Mouse (Mus musculus) left cerebral cortex, postnatal 14 days (tissue): Measurements from ENCODE around the gene Sorbs1. TPM values are rescaled to one million over a fixed set of nuclear protein-coding genes. Genes with fewer than 3 reads are reported as not detected.
A peak's percentile ranks its signal among the peaks of the same experiment; 100 is the strongest.

Experiments used
- DNase-seq, 2 experiments: peaks; one replicate each; pipeline ENCODE4 v3.0.0; 2021 to 2022; ENCODE audit warnings: low spot score in 2 of 2, mixed read lengths in 1 of 2
- intact Hi-C: fragments of 180-260 bp; cut with DNase I; formaldehyde crosslinking; loops from one replicate; pipeline ENCODE4 v1.15.1; 2025
- total RNA-seq, 2 experiments: library from RNA; stranded (reverse); gene quantifications; 2 replicates each; pipeline ENCODE4 v1.2.3; 2021

Gene Sorbs1
- total RNA-seq, 2 experiments from 2014 or later: 108 to 126 TPM

- intact Hi-C loops: no loop called here
- DNase-seq: peak; percentile 54 to 83
Measured at GRCm38 (mm10) chr19:40298574-40298973, 215.0 kb downstream of the Sorbs1 start.

- DNase-seq: peak in 1 of 2 experiments; percentile 2
- intact Hi-C loops: no loop called here
Measured at GRCm38 (mm10) chr19:40297798-40298144, 215.8 kb downstream of the Sorbs1 start.

- no peak for DNase-seq
- intact Hi-C loops: no loop called here
Measured at GRCm38 (mm10) chr19:40297078-40297797, 216.3 kb downstream of the Sorbs1 start.

- intact Hi-C loops: no loop called here
- DNase-seq: no peak
Measured at GRCm38 (mm10) chr19:40294231-40294630, 219.3 kb downstream of the Sorbs1 start.

GRCm38 (mm10) chr19:40293791-40294190 lies 219.8 kb downstream of the Sorbs1 start:
- intact Hi-C loops: no loop called here
- DNase-seq: no peak

- intact Hi-C loops: no loop called here
- peak; percentile 34 to 63 for DNase-seq
Measured at GRCm38 (mm10) chr19:40290099-40290724, 223.4 kb downstream of the Sorbs1 start.

GRCm38 (mm10) chr19:40288415-40288814 lies 225.2 kb downstream of the Sorbs1 start:
- intact Hi-C loops: no loop called here
- no peak for DNase-seq

- DNase-seq: no peak
- intact Hi-C loops: no loop called here
Measured at GRCm38 (mm10) chr19:40284704-40285103, 228.9 kb downstream of the Sorbs1 start.

- intact Hi-C loops: no loop called here
- DNase-seq: no peak
Measured at GRCm38 (mm10) chr19:40283415-40283814, 230.2 kb downstream of the Sorbs1 start.

GRCm38 (mm10) chr19:40278372-40279023 lies 235.1 kb downstream of the Sorbs1 start:
- intact Hi-C loops: no loop called here
- no peak for DNase-seq

- DNase-seq: no peak
- intact Hi-C loops: no loop called here
Measured at GRCm38 (mm10) chr19:40277494-40277893, 236.1 kb downstream of the Sorbs1 start.

GRCm38 (mm10) chr19:40275401-40276188 lies 238.0 kb downstream of the Sorbs1 start:
- intact Hi-C loops: no loop called here
- no peak for DNase-seq

GRCm38 (mm10) chr19:40272674-40273073 lies 240.9 kb downstream of the Sorbs1 start:
- intact Hi-C loops: no loop called here
- DNase-seq: no peak

- DNase-seq: no peak
- intact Hi-C loops: no loop called here
Measured at GRCm38 (mm10) chr19:40271308-40271892, 242.2 kb downstream of the Sorbs1 start, which contains the start of gene Pdlim1. Gene Pdlim1 (minus strand): TSS chr19:40271842.

- DNase-seq: no peak
- intact Hi-C loops: no loop called here
Measured at GRCm38 (mm10) chr19:40270351-40271307, 242.9 kb downstream of the Sorbs1 start.

GRCm38 (mm10) chr19:40269526-40269925 lies 244.1 kb downstream of the Sorbs1 start:
- intact Hi-C loops: no loop called here
- DNase-seq: peak in 1 of 2 experiments; percentile 31

GRCm38 (mm10) chr19:40268493-40268892 lies 245.1 kb downstream of the Sorbs1 start:
- intact Hi-C loops: no loop called here
- no peak for DNase-seq

GRCm38 (mm10) chr19:40267380-40267779 lies 246.2 kb downstream of the Sorbs1 start:
- no peak for DNase-seq
- intact Hi-C loops: no loop called here
